Mouse (Mus musculus) MEL (cell line): ENCODE data around the gene Slc34a2. TPM values are rescaled to one million over a fixed set of nuclear protein-coding genes. Genes with fewer than 3 reads are reported as not detected.

ENCODE experiments used
- DNase-seq: peaks from one replicate; pipeline ENCODE4 v3.0.0; 2011; ENCODE audit warnings: low read depth, low spot score
- H3K27ac ChIP-seq: 2 replicates; pipeline ENCODE4 v1.5.1; 2012; ENCODE audit warnings: low read depth, mild to moderate bottlenecking, control low read depth, low read length, moderate library complexity; ENCODE audit not compliant: control insufficient read depth
- H3K27me3 ChIP-seq, 2 experiments: fragments of 150-350 bp in 1 of 2; sonication (generic) in 1 of 2; 2 replicates each; pipeline ENCODE4 v1.6.1; 2012; ENCODE audit warnings: low read length in 2 of 2, mild to moderate bottlenecking in 2 of 2, improper control_type of control experiment in 1 of 2, moderate library complexity in 1 of 2; ENCODE audit not compliant: insufficient read depth in 2 of 2, control insufficient read depth in 1 of 2
- H3K36me3 ChIP-seq, 2 experiments: 2 replicates each; pipeline ENCODE4 v1.6.1; 2012 to 2014; ENCODE audit warnings: low read length in 2 of 2, improper control_type of control experiment in 1 of 2, inconsistent platforms in 1 of 2, mild to moderate bottlenecking in 1 of 2; ENCODE audit not compliant: insufficient read depth in 2 of 2, control insufficient read depth in 1 of 2
- H3K4me1 ChIP-seq, 2 experiments: fragments of 150-350 bp in 1 of 2; sonication (generic) in 1 of 2; 2 replicates each; pipeline ENCODE4 v1.6.1; 2012; ENCODE audit warnings: low read length in 2 of 2, improper control_type of control experiment in 1 of 2, mild to moderate bottlenecking in 1 of 2; ENCODE audit not compliant: insufficient read depth in 2 of 2, control insufficient read depth in 1 of 2
- H3K4me3 ChIP-seq, 2 experiments: fragments of 150-350 bp in 1 of 2; sonication (generic) in 1 of 2; 2 replicates each; pipeline ENCODE4 v1.5.1; 2012; ENCODE audit warnings: low read depth in 2 of 2, low read length in 2 of 2, mild to moderate bottlenecking in 2 of 2, moderate library complexity in 2 of 2, control low read depth in 1 of 2, improper control_type of control experiment in 1 of 2; ENCODE audit not compliant: control insufficient read depth in 1 of 2, insufficient read depth in 1 of 2
- H3K79me2 ChIP-seq: 2 replicates; pipeline ENCODE4 v1.6.1; 2012; ENCODE audit warnings: mild to moderate bottlenecking, low read length, moderate library complexity; ENCODE audit not compliant: control insufficient read depth, poor library complexity, insufficient read depth
- H3K9ac ChIP-seq: 2 replicates; pipeline ENCODE4 v1.6.1; 2012; ENCODE audit warnings: low read depth, mild to moderate bottlenecking, control low read depth, low read length, moderate library complexity; ENCODE audit not compliant: control insufficient read depth, poor library complexity, severe bottlenecking
- H3K9me3 ChIP-seq: fragments of 150-350 bp; sonication (generic); replicated peaks from 2 replicates; pipeline ENCODE4 v1.6.1; 2012; ENCODE audit warnings: mild to moderate bottlenecking, low read length, improper control_type of control experiment, moderate library complexity; ENCODE audit not compliant: insufficient read depth
- BHLHE40 ChIP-seq: IDR thresholded peaks from 2 replicates; pipeline ENCODE4 v1.6.1; 2012; ENCODE audit warnings: low read depth, mild to moderate bottlenecking, inconsistent platforms, low read length, improper control_type of control experiment, borderline replicate concordance
- CHD2 ChIP-seq: IDR thresholded peaks from 2 replicates; pipeline ENCODE4 v1.6.1; 2011; ENCODE audit warnings: low read length, improper control_type of control experiment
- CTCF ChIP-seq, 3 experiments: IDR thresholded peaks in 2 of 3; conservative IDR thresholded peaks in 1 of 3; 2 replicates each; pipeline ENCODE4 v1.5.1; 2011 to 2012; ENCODE audit warnings: low read length in 3 of 3, low read depth in 2 of 3, mild to moderate bottlenecking in 2 of 3, improper control_type of control experiment in 1 of 3, inconsistent platforms in 1 of 3, mixed read lengths in 1 of 3, moderate library complexity in 1 of 3; ENCODE audit not compliant: control insufficient read depth in 1 of 3, insufficient read depth in 1 of 3, poor library complexity in 1 of 3, severe bottlenecking in 1 of 3
- E2F4 ChIP-seq: IDR thresholded peaks from 2 replicates; pipeline ENCODE4 v1.6.1; 2011; ENCODE audit warnings: low read depth, low read length, improper control_type of control experiment, borderline replicate concordance
- EP300 ChIP-seq, 2 experiments: IDR thresholded peaks; 2 replicates each; pipeline ENCODE4 v1.6.1; 2011; ENCODE audit warnings: improper control_type of control experiment in 2 of 2, low read length in 2 of 2, low read depth in 1 of 2, mild to moderate bottlenecking in 1 of 2
- GABPA ChIP-seq: IDR thresholded peaks from 2 replicates; pipeline ENCODE4 v1.6.1; 2012; ENCODE audit warnings: low read depth, mild to moderate bottlenecking, inconsistent platforms, low read length, improper control_type of control experiment, moderate library complexity
- GATA1 ChIP-seq: IDR thresholded peaks from 2 replicates; pipeline ENCODE4 v1.6.1; 2011; ENCODE audit warnings: low read depth, low read length, improper control_type of control experiment
- HCFC1 ChIP-seq: IDR thresholded peaks from 2 replicates; pipeline ENCODE4 v1.6.1; 2012; ENCODE audit warnings: low read depth, mild to moderate bottlenecking, inconsistent platforms, low read length, improper control_type of control experiment, moderate library complexity
- JUND ChIP-seq: IDR thresholded peaks from 2 replicates; pipeline ENCODE4 v1.6.1; 2011; ENCODE audit warnings: low read depth, mild to moderate bottlenecking, improper control_type of control experiment, low read length
- KAT2A ChIP-seq: conservative IDR thresholded peaks from 2 replicates; pipeline ENCODE4 v1.6.1; 2012; ENCODE audit warnings: low read depth, low read length, improper control_type of control experiment, inconsistent platforms
- MAX ChIP-seq: IDR thresholded peaks from 2 replicates; pipeline ENCODE4 v1.6.1; 2011; ENCODE audit warnings: low read length, improper control_type of control experiment
- MAZ ChIP-seq: IDR thresholded peaks from 2 replicates; pipeline ENCODE4 v1.6.1; 2012; ENCODE audit warnings: low read depth, mild to moderate bottlenecking, inconsistent platforms, low read length, improper control_type of control experiment
- MXI1 ChIP-seq: IDR thresholded peaks from 2 replicates; pipeline ENCODE4 v1.6.1; 2011; ENCODE audit warnings: mild to moderate bottlenecking, low read depth, low read length, improper control_type of control experiment
- MYC ChIP-seq: IDR thresholded peaks from 2 replicates; pipeline ENCODE4 v1.6.1; 2011; ENCODE audit warnings: low read depth, mild to moderate bottlenecking, low read length, improper control_type of control experiment, moderate library complexity
- NELFE ChIP-seq: IDR thresholded peaks from 2 replicates; pipeline ENCODE4 v1.6.1; 2011; ENCODE audit warnings: low read depth, low read length, improper control_type of control experiment
- POLR2A ChIP-seq, 2 experiments: IDR thresholded peaks; 2 replicates each; pipeline ENCODE4 v1.6.1; 2011 to 2012; ENCODE audit warnings: low read length in 2 of 2, mild to moderate bottlenecking in 2 of 2, control low read depth in 1 of 2, improper control_type of control experiment in 1 of 2, low read depth in 1 of 2, moderate library complexity in 1 of 2; ENCODE audit not compliant: control insufficient read depth in 1 of 2, insufficient read depth in 1 of 2, poor library complexity in 1 of 2
- POLR2AphosphoS2 ChIP-seq: IDR thresholded peaks from 2 replicates; pipeline ENCODE4 v1.6.1; 2011; ENCODE audit warnings: low read length, improper control_type of control experiment
- RAD21 ChIP-seq: IDR thresholded peaks from 2 replicates; pipeline ENCODE4 v1.6.1; 2011; ENCODE audit warnings: mild to moderate bottlenecking, low read depth, low read length, improper control_type of control experiment
- RCOR1 ChIP-seq: IDR thresholded peaks from 2 replicates; pipeline ENCODE4 v1.6.1; 2012; ENCODE audit warnings: low read depth, mild to moderate bottlenecking, inconsistent platforms, low read length, improper control_type of control experiment
- SIN3A ChIP-seq: IDR thresholded peaks from 2 replicates; pipeline ENCODE4 v1.6.1; 2012; ENCODE audit warnings: low read length, improper control_type of control experiment, inconsistent platforms
- SMC3 ChIP-seq: IDR thresholded peaks from 2 replicates; pipeline ENCODE4 v1.6.1; 2011; ENCODE audit warnings: low read depth, low read length, improper control_type of control experiment
- TCF12 ChIP-seq: IDR thresholded peaks from 2 replicates; pipeline ENCODE4 v1.6.1; 2014; ENCODE audit warnings: low read depth, mild to moderate bottlenecking, inconsistent platforms, low read length, improper control_type of control experiment, moderate library complexity
- UBTF ChIP-seq: IDR thresholded peaks from 2 replicates; pipeline ENCODE4 v1.6.1; 2012; ENCODE audit warnings: low read depth, mild to moderate bottlenecking, inconsistent platforms, low read length, improper control_type of control experiment, moderate library complexity, borderline replicate concordance; ENCODE audit not compliant: insufficient read depth
- USF2 ChIP-seq, 2 experiments: IDR thresholded peaks; 2 replicates each; pipeline ENCODE4 v1.6.1; 2011 to 2012; ENCODE audit warnings: improper control_type of control experiment in 2 of 2, low read length in 2 of 2, borderline replicate concordance in 1 of 2, inconsistent platforms in 1 of 2, low read depth in 1 of 2, mild to moderate bottlenecking in 1 of 2; ENCODE audit not compliant: insufficient read depth in 1 of 2
- ZC3H11A ChIP-seq: IDR thresholded peaks from 2 replicates; pipeline ENCODE4 v1.6.1; 2012; ENCODE audit warnings: low read depth, mild to moderate bottlenecking, inconsistent platforms, low read length, improper control_type of control experiment
- ZNF384 ChIP-seq: IDR thresholded peaks from 2 replicates; pipeline ENCODE4 v1.6.1; 2012; ENCODE audit warnings: low read depth, mild to moderate bottlenecking, inconsistent platforms, low read length, improper control_type of control experiment
- polyA plus RNA-seq, 2 experiments: library from polyadenylated mRNA; stranded (reverse) in 1 of 2; unstranded in 1 of 2; fragments of >175 nt in 1 of 2; fragments of >200 nt in 1 of 2; gene quantifications; 2 replicates each; pipeline versions ENCODE4 v1.2.1 to v1.2.4; 2012; ENCODE audit warnings: low replicate concordance in 2 of 2, low read depth in 1 of 2; ENCODE audit not compliant: insufficient read length in 2 of 2, insufficient read depth in 1 of 2, missing spikeins in 1 of 2
- total RNA-seq: library from RNA; depleted of rRNA; stranded (reverse); fragments of 300-350 nt; gene quantifications from 2 replicates; pipeline ENCODE4 v1.2.3, GENCODE M21; 2012

The Slc34a2 gene
- total and polyA plus RNA-seq, 3 experiments = not detected

GRCm38 (mm10) chr5:53111036-53111435 lies 73.2 kb downstream of the Slc34a2 start:
- Histone ChIP-seq H3K4me3 (no peak overlapping the region), H3K9ac (no peak overlapping the region), H3K9me3 (no peaks in the 10 kb centered on the region), H3K79me2 (no peaks in the 10 kb centered on the region), H3K27ac (no peak overlapping the region), H3K4me1 (no peaks in the 10 kb centered on the region), H3K36me3 (no peaks in the 10 kb centered on the region), H3K27me3 (no peaks in the 10 kb centered on the region)
- DNase-seq = no peak
- TF ChIP-seq MAX = no peak
- no peak for TF ChIP-seq UBTF
- TF ChIP-seq KAT2A = no peak
- no peak for TF ChIP-seq MYC
- TF ChIP-seq MXI1 = no peak
- no peak for TF ChIP-seq SIN3A
- no peak for TF ChIP-seq BHLHE40
- TF ChIP-seq E2F4 = no peak
- no peak for TF ChIP-seq POLR2A (IDR thresholded peaks at IDR 0.05; ENCODE audit: control insufficient read depth in 1 of 2, insufficient read depth in 1 of 2, low read depth in 1 of 2, low read length in 2 of 2, poor library complexity in 1 of 2)
- TF ChIP-seq RCOR1 = no peak
- no peak for TF ChIP-seq POLR2AphosphoS2
- TF ChIP-seq ZNF384 = no peak
- TF ChIP-seq ZC3H11A = no peak
- TF ChIP-seq TCF12 = no peak
- no peak for TF ChIP-seq CHD2
- TF ChIP-seq HCFC1 = no peak
- TF ChIP-seq GABPA = no peak
- no peak for TF ChIP-seq USF2 (IDR thresholded peaks at IDR 0.05; ENCODE audit: borderline replicate concordance in 1 of 2, insufficient read depth in 1 of 2, low read depth in 1 of 2, low read length in 2 of 2)
- no peak for TF ChIP-seq NELFE
- no peak for TF ChIP-seq EP300 (IDR thresholded peaks at IDR 0.05; ENCODE audit: low read depth in 1 of 2, low read length in 2 of 2)

- H3K27ac ChIP-seq = no peak overlapping the region
- no peak overlapping the region for H3K9ac ChIP-seq
- TF ChIP-seq JUND (no peak), POLR2AphosphoS2 (no peak), KAT2A (no peak), CTCF (IDR thresholded peaks at IDR 0.05 in 2 of 3, conservative IDR thresholded peaks at IDR 0.05 in 1 of 3; ENCODE audit: control insufficient read depth in 1 of 3, insufficient read depth in 1 of 3, low read depth in 2 of 3, low read length in 3 of 3, poor library complexity in 1 of 3, severe bottlenecking in 1 of 3) (peak; percentile 14 to 45 (median 40); a peak in 4 of 6 replicates), SMC3 (peak; percentile 40), TCF12 (no peak), ZC3H11A (peak; percentile 12; the same call in 1 of the 2 replicates), GATA1 (no peak), USF2 (IDR thresholded peaks at IDR 0.05; ENCODE audit: borderline replicate concordance in 1 of 2, insufficient read depth in 1 of 2, low read depth in 1 of 2, low read length in 2 of 2) (no peak), RAD21 (peak; percentile 33), MAZ (no peak)
- no peak overlapping the region for H3K4me3 ChIP-seq
- DNase-seq = peak; percentile 32
- H3K36me3 ChIP-seq = no peaks in the 10 kb centered on the region
- no peaks in the 10 kb centered on the region for H3K4me1 ChIP-seq
- no peaks in the 10 kb centered on the region for H3K9me3 ChIP-seq
- H3K79me2 ChIP-seq = no peaks in the 10 kb centered on the region
- no peaks in the 10 kb centered on the region for H3K27me3 ChIP-seq
These were observed 75.1 kb downstream of the Slc34a2 start for GRCm38 (mm10) chr5:53112942-53113341.
